Mouse (Mus musculus): ENCODE results near the gene Dlst.

GRCm38 (mm10) chr12:85094706-85095105 lies 15.9 kb upstream of the Dlst start:
- TF ChIP-seq USF1 (IDR thresholded peaks at IDR 0.05; ENCODE audit: low read depth) (no peak), MYOG (IDR thresholded peaks at IDR 0.05; ENCODE audit: control insufficient read depth, extremely low read depth, insufficient read length) (no peak), MAX (IDR thresholded peaks at IDR 0.05) (no peak), CTCF (IDR thresholded peaks at IDR 0.05; ENCODE audit: control insufficient read depth, insufficient read depth, insufficient read length) (no peak), CEBPB (IDR thresholded peaks at IDR 0.05; ENCODE audit: low read depth) (no peak), FOSL1 (IDR thresholded peaks at IDR 0.05; ENCODE audit: insufficient read depth, low read length, poor library complexity, severe bottlenecking) (no peak), MYOD1 (IDR thresholded peaks at IDR 0.05; ENCODE audit: control insufficient read depth, insufficient read length, low read depth) (peak; percentile 46)

Measured in C2C12 (cell line).